Mouse (Mus musculus) liver, adult 2 months (tissue): Measurements from ENCODE around the gene Gnpat.

Source experiments
- CTCF ChIP-seq: fragments of 200-500 bp; IDR thresholded peaks from 2 replicates; pipeline ENCODE4 v1.5.1; 2011; ENCODE audit warnings: low read depth, low read length, control low read depth
- POLR2A ChIP-seq: fragments of 200-500 bp; IDR thresholded peaks from 2 replicates; pipeline ENCODE4 v1.6.1; 2011; ENCODE audit warnings: low read length, control low read depth; ENCODE audit not compliant: insufficient read depth; ENCODE audit errors: extremely low read depth

GRCm38 (mm10) chr8:124926351-124926771 lies 63.5 kb downstream of the Gnpat start:
- TF ChIP-seq CTCF, result no peak
- TF ChIP-seq POLR2A, result no peak
